Mouse (Mus musculus) gastrocnemius, postnatal 10 days (tissue): ENCODE measurements around the gene Thegl. TPM values are rescaled to one million over a fixed set of nuclear protein-coding genes. Genes with fewer than 3 reads are reported as not detected.
A peak's percentile ranks its signal among the peaks of the same experiment; 100 is the strongest.
"Not testable (repeated sequence)": the region's sequence is repeated elsewhere in the genome, so short reads cannot be mapped to it uniquely, and the experiment has no call there.

Source experiments
- DNase-seq: peaks from one replicate; pipeline ENCODE4 v3.0.0; 2021; ENCODE audit warnings: mixed read lengths
- total RNA-seq, 2 experiments: library from RNA; stranded (reverse); gene quantifications; 2 replicates each; pipeline ENCODE4 v1.2.3; 2021

The Thegl gene
- total RNA-seq, 2 experiments from 2014 or later = not detected

GRCm38 (mm10) chr5:77094510-77095491 is 79.0 kb downstream of the Thegl start:
- peak; percentile 78 for DNase-seq

GRCm38 (mm10) chr5:77096194-77096593 is 80.4 kb downstream of the Thegl start:
- not testable (repeated sequence) for DNase-seq

- DNase-seq = no peak
Measured at GRCm38 (mm10) chr5:77097686-77098085, 81.9 kb downstream of the Thegl start.

- DNase-seq = no peak
Measured at GRCm38 (mm10) chr5:77098874-77099273, 83.1 kb downstream of the Thegl start.

GRCm38 (mm10) chr5:77099317-77099996 is 83.6 kb downstream of the Thegl start:
- no peak for DNase-seq

- no peak for DNase-seq
Measured at GRCm38 (mm10) chr5:77099997-77100380, 84.2 kb downstream of the Thegl start.

GRCm38 (mm10) chr5:77100691-77101090 is 84.9 kb downstream of the Thegl start:
- no peak for DNase-seq

- DNase-seq = no peak
Measured at GRCm38 (mm10) chr5:77102522-77103365, 86.9 kb downstream of the Thegl start.

GRCm38 (mm10) chr5:77107146-77107822 is 91.5 kb downstream of the Thegl start:
- DNase-seq = no peak

- no peak for DNase-seq
Measured at GRCm38 (mm10) chr5:77108806-77109205, 93.0 kb downstream of the Thegl start.

- DNase-seq = no peak
Measured at GRCm38 (mm10) chr5:77109814-77110213, 94.0 kb downstream of the Thegl start.

Other genes with a start within 250 kb of the Thegl start
- 10 to 100 TPM; 10.6 to 12.2 TPM for gene Aasdh, start 110.5 kb upstream of the Thegl start, total RNA-seq
- gene Paics, start 64.7 kb upstream of the Thegl start, total RNA-seq = 100 to 1,000 TPM; 141 to 143 TPM
- gene Ppat, start 64.4 kb upstream of the Thegl start, total RNA-seq = 10 to 100 TPM; 35.0 to 35.3 TPM
- gene Srp72, start 41.3 kb upstream of the Thegl start, total RNA-seq = 10 to 100 TPM; 67.8 to 75.8 TPM
- gene Arl9, start 12.0 kb upstream of the Thegl start, total RNA-seq = not detected
- 10 to 100 TPM; 11.2 to 13.9 TPM for gene Hopx, start 99.1 kb downstream of the Thegl start, total RNA-seq
- under 1 TPM; 0.81 to 0.96 TPM for gene Spink2, start 195.4 kb downstream of the Thegl start, total RNA-seq
- gene Rest, start 249.5 kb downstream of the Thegl start, total RNA-seq = 10 to 100 TPM; 14.4 to 17.1 TPM